ENCODE assay signal across 8 mouse cellular contexts in genomic region chr6:48645660-48646308, GRCm38 (mm10). TPM values are rescaled to one million over a fixed set of nuclear protein-coding genes. Genes with fewer than 3 reads are reported as not detected.
A peak's percentile ranks its signal among the peaks of the same experiment; 100 is the strongest.
DNase-seq lines count a peak whose midpoint lies in the region; ATAC-seq and TF ChIP-seq lines count a peak whose summit lies in the region.
"Had no signal": no experiment of that assay in that cellular context is flagged by ENCODE, and none has a peak within 500 bp of the region (broad histone marks: within the 10 kb centered on the region; RNA-seq: fewer than 3 reads in every experiment).

No protein-coding gene starts in this region.

- no peak overlapping the region for H3K4me3 ChIP-seq in G1E (ENCODE audit: low read depth, low read length)
- H3K4me3 ChIP-seq in forebrain, postnatal 0 days (ENCODE audit: low read depth, low read length), result no peak overlapping the region
- no peak overlapping the region for H3K4me3 ChIP-seq in hindbrain, embryonic 14.5 days (replicated peaks; ENCODE audit: low read length)
- H3K4me3 ChIP-seq: limb, embryonic 12.5 days had no signal

- no peak for ATAC-seq in G1E (ENCODE audit: extremely low read depth, insufficient number of reproducible peaks, low FRiP score, poor library complexity, severe bottlenecking)
- peak; percentile 53; the same call in 1 of the 2 replicates for ATAC-seq in forebrain, postnatal 0 days
- ATAC-seq in hindbrain, embryonic 14.5 days (ENCODE audit: low FRiP score), result peak; percentile 57; the same call in 1 of the 2 replicates

- peaks cover 9% of the 10 kb centered on the region for H3K27me3 ChIP-seq in G1E (ENCODE audit: insufficient read depth, low read length)
- no peaks in the 10 kb centered on the region for H3K27me3 ChIP-seq in forebrain, postnatal 0 days (ENCODE audit: insufficient read depth, low read length)
- no peaks in the 10 kb centered on the region for H3K27me3 ChIP-seq in hindbrain, embryonic 14.5 days (ENCODE audit: control insufficient read depth, insufficient read depth, low read length)
- H3K27me3 ChIP-seq: limb, embryonic 12.5 days had no signal

- H3K36me3 ChIP-seq in G1E (replicated peaks), result no peaks in the 10 kb centered on the region
- H3K36me3 ChIP-seq in forebrain, postnatal 0 days (ENCODE audit: insufficient read depth), result no peaks in the 10 kb centered on the region
- no peaks in the 10 kb centered on the region for H3K36me3 ChIP-seq in hindbrain, embryonic 14.5 days (replicated peaks; ENCODE audit: control insufficient read depth, insufficient read depth)
- H3K36me3 ChIP-seq: limb, embryonic 12.5 days had no signal

- H3K9me3 ChIP-seq in G1E (replicated peaks), result no peaks in the 10 kb centered on the region
- no peaks in the 10 kb centered on the region for H3K9me3 ChIP-seq in forebrain, postnatal 0 days (ENCODE audit: low read length)
- no peaks in the 10 kb centered on the region for H3K9me3 ChIP-seq in hindbrain, embryonic 14.5 days (ENCODE audit: control insufficient read depth, low read length)
- H3K9me3 ChIP-seq: limb, embryonic 12.5 days had no signal

- no peak for DNase-seq in G1E (ENCODE audit: low spot score)
- peak; percentile 69 for DNase-seq in adrenal gland, postnatal 25 days
- DNase-seq in forebrain, postnatal 0 days, result peak; percentile 77
- peak; percentile 79 for DNase-seq in hindbrain, embryonic 14.5 days (ENCODE audit: low spot score)
- peak; percentile 58 to 70 for DNase-seq in layer of hippocampus, postnatal 14 days (ENCODE audit: low spot score in 2 of 2)
- DNase-seq in mesoderm, embryonic 11.5 days (ENCODE audit: low read depth, low spot score), result peak; percentile 73
- peak; percentile 65 to 78 for DNase-seq in spleen, adult 18-20 months

- 13% methylated on average over 12 of the region's 12 CpGs for WGBS in forebrain, postnatal 0 days
- 15% methylated on average over 12 of the region's 12 CpGs for WGBS in hindbrain, embryonic 14.5 days

- 0 out of 2 replicates have a peak, but pooled peaks have one; percentile 27 for TF ChIP-seq CTCF in G1E (IDR thresholded peaks at IDR 0.05; ENCODE audit: low read depth, low read length)
- TF ChIP-seq CTCF in forebrain, postnatal 0 days (IDR thresholded peaks at IDR 0.05; ENCODE audit: low read depth), result peak; percentile 87

- no peaks in the 10 kb centered on the region for H3K4me1 ChIP-seq in G1E (ENCODE audit: insufficient read depth, low read depth, low read length)
- H3K4me1 ChIP-seq in forebrain, postnatal 0 days (ENCODE audit: insufficient read depth), result no peaks in the 10 kb centered on the region
- no peaks in the 10 kb centered on the region for H3K4me1 ChIP-seq in hindbrain, embryonic 14.5 days (replicated peaks; ENCODE audit: control insufficient read depth, insufficient read depth, low read length)

- H3K9ac ChIP-seq in forebrain, postnatal 0 days, result no peak overlapping the region
- no peak overlapping the region for H3K9ac ChIP-seq in hindbrain, embryonic 14.5 days
- H3K9ac ChIP-seq: limb, embryonic 12.5 days had no signal

- no peak overlapping the region for H3K27ac ChIP-seq in forebrain, postnatal 0 days (ENCODE audit: low read depth, low read length)
- H3K27ac ChIP-seq in hindbrain, embryonic 14.5 days, result no peak overlapping the region
- H3K27ac ChIP-seq: limb, embryonic 12.5 days had no signal

- H3K4me2 ChIP-seq in forebrain, postnatal 0 days (ENCODE audit: low read depth), result no peak overlapping the region
- H3K4me2 ChIP-seq in hindbrain, embryonic 14.5 days (replicated peaks), result no peak overlapping the region
- H3K4me2 ChIP-seq: limb, embryonic 12.5 days had no signal

RNA-seq across cellular contexts. Expression of gene Gimap8, which starts 1.2 kb away (rescaled TPM):
- not detected in 2 replicates for total RNA-seq in G1E (2014; fragmentation: Nextera tagmentation)
- total RNA-seq in G1E (2017), result 0.05 TPM in 1 of 2 replicates, not detected in the other
- polyA plus RNA-seq in G1E (2012), result not detected in 2 replicates
- 9.9 and 13.7 TPM in 2 replicates for total RNA-seq in adrenal gland, postnatal 25 days (2021)
- 0.69 and 2.2 TPM in 2 replicates for total RNA-seq in forebrain, postnatal 0 days (2014; rRNA removed)
- polyA plus RNA-seq in forebrain, postnatal 0 days (2015; fragmentation: Nextera tagmentation; extraction: Ambion mirVana), result 0.45 and 0.46 TPM in 2 replicates
- 0.12 and 0.16 TPM in 2 replicates for polyA plus RNA-seq in hindbrain, embryonic 14.5 days (2014; fragmentation: Nextera tagmentation; extraction: Ambion mirVana)
- 1 to 10 TPM; 1.0 to 1.4 TPM for total RNA-seq in layer of hippocampus, postnatal 14 days (2021)

RNA-seq across cellular contexts. Expression of gene AI854703, which starts 19.2 kb away (rescaled TPM):
- total RNA-seq in G1E (2014; fragmentation: Nextera tagmentation) (not detected in 2 replicates), G1E (2017) (0.11 TPM in 1 of 2 replicates, not detected in the other)
- polyA plus RNA-seq in G1E (2012), result not detected in 2 replicates
- total RNA-seq in adrenal gland, postnatal 25 days (2021), result 1.7 and 3.4 TPM in 2 replicates
- 24.4 and 24.5 TPM in 2 replicates for total RNA-seq in forebrain, postnatal 0 days (2014; rRNA removed)
- polyA plus RNA-seq in forebrain, postnatal 0 days (2015; fragmentation: Nextera tagmentation; extraction: Ambion mirVana), result 18.5 and 23.8 TPM in 2 replicates
- 23.1 and 25.7 TPM in 2 replicates for polyA plus RNA-seq in hindbrain, embryonic 14.5 days (2014; fragmentation: Nextera tagmentation; extraction: Ambion mirVana)
- total RNA-seq in layer of hippocampus, postnatal 14 days (2021), result 10 to 100 TPM; 12.5 to 13.7 TPM

RNA-seq across cellular contexts. Expression of gene Gimap9, which starts 30.1 kb away (rescaled TPM):
- total RNA-seq in G1E (2014; fragmentation: Nextera tagmentation) (9.0 and 9.9 TPM in 2 replicates), G1E (2017) (23.6 and 25.8 TPM in 2 replicates)
- polyA plus RNA-seq in G1E (2012), result 0.30 and 0.53 TPM in 2 replicates
- total RNA-seq in adrenal gland, postnatal 25 days (2021), result 5.7 and 8.1 TPM in 2 replicates
- 1.4 and 1.5 TPM in 2 replicates for total RNA-seq in forebrain, postnatal 0 days (2014; rRNA removed)
- polyA plus RNA-seq in forebrain, postnatal 0 days (2015; fragmentation: Nextera tagmentation; extraction: Ambion mirVana), result 0.79 and 1.3 TPM in 2 replicates
- 1.2 and 1.6 TPM in 2 replicates for polyA plus RNA-seq in hindbrain, embryonic 14.5 days (2014; fragmentation: Nextera tagmentation; extraction: Ambion mirVana)
- under 1 TPM; 0.55 to 0.62 TPM for total RNA-seq in layer of hippocampus, postnatal 14 days (2021)

RNA-seq across cellular contexts. Expression of gene Gimap4, which starts 38.6 kb away (rescaled TPM):
- total RNA-seq in G1E (2014; fragmentation: Nextera tagmentation), result not detected in 2 replicates
- not detected in 2 replicates for total RNA-seq in G1E (2017)
- polyA plus RNA-seq in G1E (2012), result not detected in 2 replicates
- total RNA-seq in adrenal gland, postnatal 25 days (2021), result 51.4 and 59.1 TPM in 2 replicates
- total RNA-seq in forebrain, postnatal 0 days (2014; rRNA removed), result 0.52 and 2.1 TPM in 2 replicates
- 0.48 and 0.70 TPM in 2 replicates for polyA plus RNA-seq in forebrain, postnatal 0 days (2015; fragmentation: Nextera tagmentation; extraction: Ambion mirVana)
- polyA plus RNA-seq in hindbrain, embryonic 14.5 days (2014; fragmentation: Nextera tagmentation; extraction: Ambion mirVana), result 1.5 and 1.9 TPM in 2 replicates
- total RNA-seq in layer of hippocampus, postnatal 14 days (2021), result under 1 TPM; 0.21 to 0.30 TPM

RNA-seq across cellular contexts. Expression of gene Zfp775, which starts 43.9 kb away (rescaled TPM):
- total RNA-seq in G1E (2014; fragmentation: Nextera tagmentation), result not detected in 2 replicates
- total RNA-seq in G1E (2017), result 0.06 and 0.11 TPM in 2 replicates
- polyA plus RNA-seq in G1E (2012), result not detected in 2 replicates
- total RNA-seq in adrenal gland, postnatal 25 days (2021), result 8.2 and 15.4 TPM in 2 replicates
- total RNA-seq in forebrain, postnatal 0 days (2014; rRNA removed), result 10.2 and 10.3 TPM in 2 replicates
- 8.9 and 11.5 TPM in 2 replicates for polyA plus RNA-seq in forebrain, postnatal 0 days (2015; fragmentation: Nextera tagmentation; extraction: Ambion mirVana)
- polyA plus RNA-seq in hindbrain, embryonic 14.5 days (2014; fragmentation: Nextera tagmentation; extraction: Ambion mirVana), result 11.8 and 13.6 TPM in 2 replicates
- total RNA-seq in layer of hippocampus, postnatal 14 days (2021), result 1 to 10 TPM; 6.4 to 6.5 TPM
